Mouse (Mus musculus): ENCODE data around the gene Mrrf.

DNA sequence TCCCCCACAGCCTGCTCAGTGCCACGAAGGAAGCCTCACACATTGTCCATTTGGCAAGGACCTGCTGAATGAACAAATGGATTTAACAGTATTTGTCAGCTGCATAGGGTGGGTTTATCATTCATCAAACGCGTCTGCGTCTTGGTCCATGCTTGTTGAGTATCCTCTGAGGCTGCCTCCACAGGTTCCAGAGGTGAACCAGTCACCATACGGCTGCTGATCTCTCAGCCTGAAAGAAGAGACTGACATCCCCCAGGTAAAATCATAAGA lies 66.4 kb downstream of the Mrrf start:
- no peak for TF ChIP-seq CTCF (conservative IDR thresholded peaks at IDR 0.05; ENCODE audit: insufficient read depth, insufficient read length, low read depth, low read length)
- TF ChIP-seq POLR2A (IDR thresholded peaks at IDR 0.05; ENCODE audit: low read depth, low read length): no peak

All from kidney, adult 2 months (tissue).